16 mouse cellular contexts compared by ENCODE assay signal in genomic region chr10:117611503-117611902, GRCm38 (mm10).
"Had no signal": no experiment of that assay in that cellular context is flagged by ENCODE, and none has a peak within 500 bp of the region (broad histone marks: within the 10 kb centered on the region; RNA-seq: fewer than 3 reads in every experiment).

No protein-coding gene starts in this region.

- DNase-seq: cerebellum, adult 9-10 months; cerebellum, adult 9-11 months; cerebellum, postnatal 10 days; cerebellum, postnatal 14 days; cerebellum, postnatal 25 days; cerebellum, postnatal 36 days; embryo, embryonic 11 days; forebrain, postnatal 0 days; gastrocnemius, adult 2 months; gastrocnemius, postnatal 10 days; gastrocnemius, postnatal 14 days; gastrocnemius, postnatal 25 days; gastrocnemius, postnatal 36 days; heart, adult 11 months; heart, adult 18-20 months; heart, adult 2 months had no signal
